Mouse (Mus musculus): ENCODE data around the gene Sprr4.
"Not testable (repeated sequence)": the region's sequence is repeated elsewhere in the genome, so short reads cannot be mapped to it uniquely, and the experiment has no call there.

Sprr4 gene

DNA sequence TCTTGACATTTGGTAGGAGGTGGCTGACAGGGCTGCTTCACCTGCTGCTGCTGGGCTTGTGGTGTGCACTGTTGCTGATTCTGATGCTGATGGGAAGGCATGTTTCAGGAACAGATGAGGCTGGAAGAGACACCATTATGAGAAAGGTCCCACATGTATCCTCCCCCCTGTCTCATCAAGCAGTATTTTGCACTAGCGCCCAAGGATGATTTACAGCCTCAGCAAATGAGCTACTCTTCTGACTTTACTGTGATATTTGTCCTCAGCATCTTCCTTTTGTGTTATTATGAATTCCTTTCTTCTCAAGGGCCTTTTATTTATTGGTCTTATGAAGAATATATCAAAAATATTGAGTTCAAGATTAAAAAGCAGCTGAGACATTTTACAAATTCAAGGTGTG is at the start of gene Sprr4:
Gene Sprr4, minus strand, starts transcription at position 101 of the 400 bp plus-strand sequence.
- no peak for DNase-seq

DNA sequence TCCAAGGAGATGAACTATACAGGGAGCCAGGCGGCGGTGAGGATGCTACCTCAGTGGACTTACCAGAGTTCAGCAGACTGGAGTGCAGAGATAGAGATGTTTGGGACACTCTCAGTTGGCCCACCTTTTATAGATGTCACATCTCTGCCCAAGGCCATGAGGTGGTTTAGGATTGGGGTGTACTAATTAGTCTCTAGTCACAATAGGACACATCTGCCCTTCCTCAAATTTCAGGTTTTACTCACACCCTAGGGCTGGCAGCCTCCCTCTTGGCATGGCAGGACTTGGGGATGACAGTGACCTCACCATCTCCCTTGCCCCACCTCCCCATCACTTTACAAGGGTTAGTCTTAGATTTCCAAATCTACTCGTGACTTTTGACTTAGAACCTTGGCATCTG is 34.1 kb upstream of the Sprr4 start, which contains the start of gene 2310046K23Rik:
Gene 2310046K23Rik, minus strand, starts transcription at position 101 of the 400 bp plus-strand sequence.
- DNase-seq = no peak

DNA sequence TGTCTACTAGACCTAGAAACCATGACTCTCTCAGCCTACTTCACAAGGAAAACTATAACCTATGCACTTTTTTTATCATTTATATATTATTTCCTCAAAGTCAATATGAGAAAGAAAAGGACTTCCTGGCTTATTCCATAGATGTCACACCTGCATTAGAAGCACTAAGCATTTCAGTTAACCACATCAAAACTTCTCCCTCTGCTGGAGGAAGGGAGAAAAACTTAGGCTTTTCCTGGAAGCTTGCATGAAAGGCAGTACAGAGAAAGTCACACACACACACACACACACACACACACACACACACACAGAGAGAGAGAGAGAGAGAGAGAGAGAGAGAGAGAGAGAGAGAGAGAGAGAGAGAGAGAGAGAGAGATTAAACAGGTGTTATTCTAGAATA is 12.0 kb upstream of the Sprr4 start:
- DNase-seq = peak; percentile 10

GRCm38 (mm10) chr3:92510786-92511185 is 10.5 kb upstream of the Sprr4 start:
- peak; percentile 23 for DNase-seq

GRCm38 (mm10) chr3:92508185-92508584 is 7.9 kb upstream of the Sprr4 start:
- no peak for DNase-seq

- DNase-seq = no peak
Measured at GRCm38 (mm10) chr3:92503528-92503927, 3.2 kb upstream of the Sprr4 start.

GRCm38 (mm10) chr3:92490262-92490661 is 10.0 kb downstream of the Sprr4 start:
- not testable (repeated sequence) for DNase-seq

DNA sequence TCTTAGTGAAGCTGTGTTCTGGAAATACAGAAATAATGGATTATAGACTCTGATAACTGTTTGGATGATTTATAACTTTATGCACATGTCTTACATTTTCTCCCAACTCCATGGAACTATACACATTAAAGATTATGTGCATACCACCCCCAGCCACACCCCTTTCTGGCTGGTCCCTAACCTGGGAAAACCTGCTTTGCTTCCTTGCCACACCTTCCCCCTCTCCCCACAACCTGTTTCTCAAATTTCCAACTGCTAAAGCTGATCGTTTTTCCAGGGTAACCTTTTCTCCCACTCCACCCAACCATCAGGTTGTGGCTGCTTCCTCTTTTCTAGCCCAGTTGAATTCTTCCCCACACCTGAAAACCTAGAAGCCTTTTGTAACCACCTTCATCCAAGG is 14.0 kb downstream of the Sprr4 start:
- no peak for DNase-seq

DNA sequence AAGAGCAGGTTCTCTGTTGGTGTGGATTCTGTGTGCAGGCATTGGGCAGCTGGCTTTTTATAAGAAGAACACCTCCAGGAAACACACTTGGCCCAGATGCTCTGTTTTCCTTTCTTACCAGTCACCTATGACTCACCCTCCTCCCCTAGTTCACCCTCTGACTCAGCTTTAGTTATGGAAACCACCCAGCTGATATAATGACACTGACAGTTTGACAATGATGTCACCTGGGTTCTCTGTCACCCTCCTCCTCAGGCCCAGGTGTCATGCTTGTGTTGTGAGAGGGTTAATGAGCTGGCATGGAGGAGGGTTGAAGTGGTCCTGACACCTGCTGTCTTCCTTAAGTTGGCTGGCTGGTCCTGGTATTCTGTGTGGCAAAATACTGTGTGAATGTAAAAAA is 14.4 kb downstream of the Sprr4 start, which contains the start of gene Sprr1a:
Gene Sprr1a, minus strand, starts transcription at position 33 of the 400 bp plus-strand sequence.
- peak; percentile 3 for DNase-seq

DNA sequence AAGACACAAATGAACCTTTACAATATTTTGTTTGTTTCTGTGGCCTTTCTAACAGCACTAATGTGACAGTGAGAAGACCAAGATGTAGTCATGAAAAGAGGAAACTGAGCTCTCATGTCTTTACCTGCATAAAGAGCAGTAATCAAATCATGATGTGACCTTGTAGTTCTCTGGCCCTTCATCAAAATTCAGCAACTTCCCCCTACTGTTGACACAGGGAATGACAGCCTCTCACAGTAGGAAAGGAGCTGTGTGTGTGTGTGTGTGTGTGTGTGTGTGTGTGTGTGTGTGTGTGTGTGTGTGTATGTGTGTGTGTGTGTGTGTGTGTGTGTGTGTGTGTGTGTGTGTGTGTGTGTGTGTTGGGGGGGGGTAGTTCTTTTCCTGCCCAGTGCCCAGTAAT is 19.0 kb downstream of the Sprr4 start:
- not testable (repeated sequence) for DNase-seq

DNA sequence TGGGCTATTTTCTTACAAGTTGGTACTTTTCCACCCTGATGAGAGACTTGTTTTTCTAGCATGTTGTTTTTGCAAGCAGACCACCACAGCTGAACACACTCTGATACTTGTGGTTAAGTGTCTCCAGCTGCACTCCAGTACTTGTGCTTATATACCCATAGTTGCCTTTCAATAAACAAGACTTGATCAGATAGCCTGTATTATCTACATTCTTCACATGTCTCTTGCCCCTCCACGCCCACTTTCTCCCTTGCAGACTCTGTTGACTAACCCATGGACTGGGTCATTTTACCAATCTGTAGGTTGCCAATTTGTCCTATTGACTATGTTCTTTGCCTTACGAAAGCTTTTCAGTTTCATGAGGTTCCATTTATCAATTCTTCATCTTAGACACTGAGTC is 30.2 kb downstream of the Sprr4 start:
- DNase-seq = no peak

- no peak for DNase-seq
Measured at GRCm38 (mm10) chr3:92467424-92467823, 32.9 kb downstream of the Sprr4 start.

GRCm38 (mm10) chr3:92466576-92466975 is 33.7 kb downstream of the Sprr4 start:
- no peak for DNase-seq

DNA sequence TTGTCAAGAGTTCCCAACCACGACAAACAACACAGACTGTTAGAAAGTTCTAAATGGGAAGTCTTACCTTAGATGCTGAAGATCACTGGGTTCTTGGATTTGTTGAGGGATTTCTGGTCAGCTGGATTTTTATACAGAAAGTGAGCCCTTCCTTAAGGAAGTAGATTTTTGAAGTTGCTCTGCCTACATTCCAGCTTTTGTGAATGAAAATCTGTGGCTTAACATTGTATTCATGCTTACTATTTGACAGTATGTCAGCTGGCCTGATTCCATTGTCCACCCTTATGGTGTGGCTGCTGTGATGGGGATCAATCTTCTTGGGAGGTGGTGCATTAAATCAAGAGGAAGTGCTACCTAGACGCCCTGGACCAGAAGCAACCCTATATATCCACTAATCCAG is 41.7 kb downstream of the Sprr4 start, which contains the start of gene Sprr3:
Gene Sprr3, minus strand, starts transcription at position 101 of the 400 bp plus-strand sequence.
- no peak for DNase-seq

- DNase-seq = no peak
Measured at GRCm38 (mm10) chr3:92455151-92455550, 45.1 kb downstream of the Sprr4 start.

Data from right cerebral cortex, adult 18-20 months (tissue).